ENCODE assay signal across 11 mouse cellular contexts in the genomic region with DNA sequence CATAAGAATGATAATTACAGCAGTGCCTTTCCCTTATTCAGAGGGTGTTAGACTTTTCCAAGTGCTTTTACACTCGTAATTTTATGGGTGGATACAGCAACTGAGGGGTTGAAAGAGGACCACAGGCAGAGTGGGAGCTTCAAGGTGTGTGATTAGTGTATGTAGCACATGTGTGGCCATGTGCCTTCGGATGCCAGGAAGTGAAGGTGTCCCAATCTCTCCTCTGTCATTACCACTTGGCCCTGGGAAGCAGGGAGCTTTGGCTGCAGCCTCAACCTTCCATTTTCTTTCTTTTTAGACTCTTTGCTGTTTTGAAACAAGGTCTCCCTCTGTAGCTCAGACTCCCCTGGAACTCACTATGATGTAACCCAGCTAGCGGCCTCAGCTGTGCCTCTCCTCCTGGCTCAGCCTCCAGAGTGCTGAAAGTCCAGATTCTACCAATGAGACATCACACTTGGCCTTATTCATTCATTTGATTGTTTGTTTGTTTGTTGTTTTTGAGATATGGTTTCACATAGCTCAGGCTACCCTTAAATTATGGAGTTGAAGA. TPM values are rescaled to one million over a fixed set of nuclear protein-coding genes. Genes with fewer than 3 reads are reported as not detected.
A peak's percentile ranks its signal among the peaks of the same experiment; 100 is the strongest.
DNase-seq lines count a peak whose midpoint lies in the region; ATAC-seq and TF ChIP-seq lines count a peak whose summit lies in the region.
"Had no signal": no experiment of that assay in that cellular context is flagged by ENCODE, and none has a peak within 500 bp of the region (broad histone marks: within the 10 kb centered on the region; RNA-seq: fewer than 3 reads in every experiment).

No protein-coding gene starts in this region.

- 80% methylated on average over 3 of the region's 3 CpGs for WGBS in intestine, embryonic 15.5 days
- 82% methylated on average over 3 of the region's 3 CpGs for WGBS in intestine, embryonic 16.5 days
- WGBS in heart, embryonic 16.5 days: 74% methylated on average over 3 of the region's 3 CpGs

- no peak overlapping the region for H3K9ac ChIP-seq in intestine, embryonic 15.5 days
- H3K9ac ChIP-seq in intestine, embryonic 16.5 days (ENCODE audit: low read depth, low read length): no peak overlapping the region
- peak overlapping the region; percentile 53; the same call in 1 of the 2 replicates for H3K9ac ChIP-seq in heart, embryonic 16.5 days (ENCODE audit: low read length)

- peaks cover 18% of the 10 kb centered on the region for H3K4me1 ChIP-seq in intestine, embryonic 15.5 days (replicated peaks)
- H3K4me1 ChIP-seq in intestine, embryonic 16.5 days (ENCODE audit: control insufficient read depth, insufficient read depth, low read length): peaks cover 21% of the 10 kb centered on the region
- H3K4me1 ChIP-seq in E14TG2a.4 (replicated peaks; ENCODE audit: low read depth, low read length): peaks cover 74% of the 10 kb centered on the region
- H3K4me1 ChIP-seq in heart, embryonic 16.5 days (ENCODE audit: control insufficient read depth, insufficient read depth, low read length): peaks cover 38% of the 10 kb centered on the region

- peaks cover 9% of the 10 kb centered on the region for H3K79me3 ChIP-seq in C2C12 (ENCODE audit: low read depth)

- H3K79me2 ChIP-seq in C2C12 (ENCODE audit: control insufficient read depth, insufficient read depth): peaks cover 36% of the 10 kb centered on the region

- no peak for DNase-seq in thymus, postnatal 10 days (ENCODE audit: low spot score in 2 of 2)
- DNase-seq in natural killer cell, adult 2 months (ENCODE audit: low spot score in 2 of 2): no peak
- DNase-seq: right cerebral cortex, postnatal 14 days had no signal

- no peak for ATAC-seq in intestine, embryonic 15.5 days
- no peak for ATAC-seq in intestine, embryonic 16.5 days
- ATAC-seq in heart, embryonic 16.5 days (replicated peaks; ENCODE audit: extremely low read depth, insufficient read depth, low FRiP score): no peak
- ATAC-seq: hindbrain, postnatal 0 days had no signal

- peak overlapping the region; percentile 75 for H3ac ChIP-seq in C2C12 (ENCODE audit: control insufficient read depth, insufficient read length, low read depth)

- no peaks in the 10 kb centered on the region for H3K27me3 ChIP-seq in intestine, embryonic 15.5 days (replicated peaks)
- H3K27me3 ChIP-seq in intestine, embryonic 16.5 days (replicated peaks; ENCODE audit: control insufficient read depth, insufficient read depth, low read length): no peaks in the 10 kb centered on the region
- H3K27me3 ChIP-seq in C2C12 (ENCODE audit: control insufficient read depth, insufficient read depth, insufficient read length) (no peaks in the 10 kb centered on the region), E14TG2a.4 (ENCODE audit: insufficient read depth, low read length) (peaks cover 5% of the 10 kb centered on the region; the same call in 1 of the 2 replicates)
- no peaks in the 10 kb centered on the region for H3K27me3 ChIP-seq in heart, embryonic 16.5 days (ENCODE audit: control insufficient read depth, insufficient read depth, low read length)
- H3K27me3 ChIP-seq: neural tube, embryonic 13.5 days had no signal

- H3K36me3 ChIP-seq in intestine, embryonic 15.5 days: no peaks in the 10 kb centered on the region
- no peaks in the 10 kb centered on the region for H3K36me3 ChIP-seq in intestine, embryonic 16.5 days (ENCODE audit: control insufficient read depth, insufficient read depth, low read length)
- H3K36me3 ChIP-seq in C2C12 (ENCODE audit: control insufficient read depth, insufficient read depth) (no peaks in the 10 kb centered on the region), E14TG2a.4 (ENCODE audit: insufficient read depth, low read length) (peaks cover 22% of the 10 kb centered on the region)
- H3K36me3 ChIP-seq in heart, embryonic 16.5 days (ENCODE audit: control insufficient read depth, insufficient read depth): no peaks in the 10 kb centered on the region
- H3K36me3 ChIP-seq: neural tube, embryonic 13.5 days had no signal

- no peak overlapping the region for H3K4me3 ChIP-seq in intestine, embryonic 15.5 days (replicated peaks)
- H3K4me3 ChIP-seq in intestine, embryonic 16.5 days (ENCODE audit: low read length): no peak overlapping the region
- H3K4me3 ChIP-seq in C2C12 (ENCODE audit: insufficient read depth, poor library complexity, severe bottlenecking) (peak overlapping the region; percentile 30), E14TG2a.4 (replicated peaks; ENCODE audit: low read length) (0 out of 2 replicates have a peak overlapping the region, but pooled peaks have one; percentile 66)
- peak overlapping the region; percentile 22 for H3K4me3 ChIP-seq in heart, embryonic 16.5 days (ENCODE audit: low read length)
- H3K4me3 ChIP-seq: neural tube, embryonic 13.5 days had no signal

- no peaks in the 10 kb centered on the region for H3K9me3 ChIP-seq in intestine, embryonic 15.5 days
- no peaks in the 10 kb centered on the region for H3K9me3 ChIP-seq in intestine, embryonic 16.5 days (ENCODE audit: control insufficient read depth, low read length)
- H3K9me3 ChIP-seq in E14TG2a.4 (ENCODE audit: low read length): no peaks in the 10 kb centered on the region
- no peaks in the 10 kb centered on the region for H3K9me3 ChIP-seq in heart, embryonic 16.5 days (replicated peaks; ENCODE audit: control insufficient read depth, low read length)
- H3K9me3 ChIP-seq: neural tube, embryonic 13.5 days had no signal

- H3K4me2 ChIP-seq in intestine, embryonic 15.5 days (replicated peaks): peak overlapping the region; percentile 12; the same call in 1 of the 2 replicates
- no peak overlapping the region; the same call in 1 of the 2 replicates for H3K4me2 ChIP-seq in intestine, embryonic 16.5 days (ENCODE audit: low read depth, low read length)
- H3K4me2 ChIP-seq in heart, embryonic 16.5 days (ENCODE audit: low read depth, low read length): peak overlapping the region; percentile 47
- H3K4me2 ChIP-seq: liver, embryonic 11.5 days; neural tube, embryonic 13.5 days had no signal

- TF ChIP-seq CTCF in C2C12 (IDR thresholded peaks at IDR 0.05; ENCODE audit: control insufficient read depth, insufficient read depth, insufficient read length) (no peak), E14TG2a.4 (conservative IDR thresholded peaks at IDR 0.05; ENCODE audit: low read length) (no peak)

- no peak overlapping the region for H3K27ac ChIP-seq in intestine, embryonic 15.5 days
- H3K27ac ChIP-seq in intestine, embryonic 16.5 days (ENCODE audit: low read length): no peak overlapping the region
- peak overlapping the region; percentile 77 for H3K27ac ChIP-seq in heart, embryonic 16.5 days (ENCODE audit: low read length)

TF ChIP-seq in C2C12, 6 proteins besides CTCF, POLR2A, EP300 and RAD21:
- no peak for TF ChIP-seq MAX (IDR thresholded peaks at IDR 0.05)
- TF ChIP-seq FOSL1 (IDR thresholded peaks at IDR 0.05; ENCODE audit: insufficient read depth, low read length, poor library complexity, severe bottlenecking): no peak
- no peak for TF ChIP-seq MYOG (IDR thresholded peaks at IDR 0.05; ENCODE audit: control insufficient read depth, extremely low read depth, insufficient read length)
- no peak for TF ChIP-seq USF1 (IDR thresholded peaks at IDR 0.05; ENCODE audit: low read depth)
- TF ChIP-seq MYOD1 (IDR thresholded peaks at IDR 0.05; ENCODE audit: control insufficient read depth, insufficient read length, low read depth): no peak

RNA-seq across cellular contexts. Expression of a gene that starts 11.3 kb away (rescaled TPM):
- 60.4 and 61.2 TPM in 2 replicates for polyA plus RNA-seq in intestine, embryonic 15.5 days (2015; fragmentation: Nextera tagmentation; extraction: Ambion mirVana)
- 41.5 and 43.7 TPM in 2 replicates for polyA plus RNA-seq in intestine, embryonic 16.5 days (2015; fragmentation: Nextera tagmentation; extraction: Ambion mirVana)
- 88.3 TPM for polyA plus RNA-seq in C2C12 (2012; fragmentation: generic; extraction: Trizol)
- polyA plus RNA-seq in heart, embryonic 16.5 days (2015; fragmentation: Nextera tagmentation; extraction: Ambion mirVana): 76.7 and 85.5 TPM in 2 replicates

RNA-seq across cellular contexts. Expression of a gene that starts 35.9 kb away (rescaled TPM):
- polyA plus RNA-seq in intestine, embryonic 15.5 days (2015; fragmentation: Nextera tagmentation; extraction: Ambion mirVana): not detected in 2 replicates
- polyA plus RNA-seq in intestine, embryonic 16.5 days (2015; fragmentation: Nextera tagmentation; extraction: Ambion mirVana): not detected in 2 replicates
- polyA plus RNA-seq in C2C12 (2012; fragmentation: generic; extraction: Trizol): 0.05 TPM
- not detected in 2 replicates for polyA plus RNA-seq in heart, embryonic 16.5 days (2015; fragmentation: Nextera tagmentation; extraction: Ambion mirVana)
- polyA plus RNA-seq: hindbrain, postnatal 0 days; liver, embryonic 11.5 days; neural tube, embryonic 13.5 days had no signal

RNA-seq across cellular contexts. Expression of a gene that starts 41.4 kb away (rescaled TPM):
- 338 and 390 TPM in 2 replicates for polyA plus RNA-seq in intestine, embryonic 15.5 days (2015; fragmentation: Nextera tagmentation; extraction: Ambion mirVana)
- 371 and 377 TPM in 2 replicates for polyA plus RNA-seq in intestine, embryonic 16.5 days (2015; fragmentation: Nextera tagmentation; extraction: Ambion mirVana)
- polyA plus RNA-seq in C2C12 (2012; fragmentation: generic; extraction: Trizol): 351 TPM
- 136 and 161 TPM in 2 replicates for polyA plus RNA-seq in heart, embryonic 16.5 days (2015; fragmentation: Nextera tagmentation; extraction: Ambion mirVana)

Comparison
In these comparisons a context has a peak if more than half of its experiments do, and no peak if none do; other contexts are left out.
1. H3K4me3 ChIP-seq: peak in C2C12 (single experiment), E14TG2a.4 (single experiment) and heart, embryonic 16.5 days (single experiment); none in intestine, embryonic 15.5 days (single experiment) and intestine, embryonic 16.5 days (single experiment).